In the genomic region with DNA sequence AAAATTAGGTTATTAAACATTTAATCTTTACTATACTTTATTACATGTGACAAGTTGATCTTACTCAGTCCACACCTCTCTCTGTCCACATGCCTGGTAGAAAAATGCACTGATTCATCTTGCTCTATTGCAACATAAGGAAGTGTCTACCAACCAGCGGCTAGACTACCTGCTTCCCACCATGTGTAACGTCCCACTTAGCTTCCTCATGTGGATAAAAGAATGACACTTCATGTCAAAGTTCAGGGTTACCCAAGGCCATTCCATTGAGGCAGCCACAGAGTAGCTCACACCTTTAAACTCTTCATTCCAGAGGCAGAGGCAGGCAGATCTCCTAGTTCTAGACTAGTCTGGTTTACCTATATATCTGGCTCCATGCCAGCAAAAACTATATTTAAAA, we compare ENCODE assay signal across 26 mouse cellular contexts. TPM values are rescaled to one million over a fixed set of nuclear protein-coding genes. Genes with fewer than 3 reads are reported as not detected.
DNase-seq lines count a peak whose midpoint lies in the region; ATAC-seq and TF ChIP-seq lines count a peak whose summit lies in the region.
"Had no signal": no experiment of that assay in that cellular context is flagged by ENCODE, and none has a peak within 500 bp of the region (broad histone marks: within the 10 kb centered on the region; RNA-seq: fewer than 3 reads in every experiment).

No protein-coding gene starts in this region.

- peaks cover 15% of the 10 kb centered on the region for H3K36me3 ChIP-seq in liver, adult 2 months (ENCODE audit: control insufficient read depth, insufficient read depth, low read length)
- H3K36me3 ChIP-seq in liver, postnatal 0 days (replicated peaks; ENCODE audit: insufficient read depth, low read length): no peaks in the 10 kb centered on the region
- peaks cover 0 to 15% of the 10 kb centered on the region in 2 experiments; a peak in 2 of 4 replicates for H3K36me3 ChIP-seq in MEL (ENCODE audit: control insufficient read depth in 1 of 2, insufficient read depth in 2 of 2, low read length in 2 of 2)
- H3K36me3 ChIP-seq: embryonic facial prominence, embryonic 15.5 days; forebrain, embryonic 10.5 days; G1E had no signal

- no peaks in the 10 kb centered on the region for H3K9me3 ChIP-seq in liver, postnatal 0 days (ENCODE audit: low read length)
- no peaks in the 10 kb centered on the region for H3K9me3 ChIP-seq in MEL (replicated peaks; ENCODE audit: insufficient read depth, low read length)
- H3K9me3 ChIP-seq: embryonic facial prominence, embryonic 15.5 days; forebrain, embryonic 10.5 days; heart, embryonic 10.5 days had no signal

- no peak for ATAC-seq in liver, postnatal 0 days
- peak; percentile 57 for ATAC-seq in granulocyte monocyte progenitor cell, adult 5-6 weeks (replicated peaks; ENCODE audit: poor library complexity, severe bottlenecking)
- peak; percentile 60 for ATAC-seq in monocyte, adult 5-6 weeks (replicated peaks; ENCODE audit: insufficient number of reproducible peaks, low FRiP score, low TSS enrichment, poor library complexity, severe bottlenecking)
- ATAC-seq: CD4-positive, CD25-positive, alpha-beta regulatory T cell, adult 4 months; forebrain, embryonic 14.5 days had no signal

- no peak for TF ChIP-seq POLR2A in liver, adult 2 months (IDR thresholded peaks at IDR 0.05; ENCODE audit: extremely low read depth, insufficient read depth, low read length)
- TF ChIP-seq POLR2A in MEL (IDR thresholded peaks at IDR 0.05; ENCODE audit: control insufficient read depth in 1 of 2, insufficient read depth in 1 of 2, low read depth in 1 of 2, low read length in 2 of 2, poor library complexity in 1 of 2): no peak

- TF ChIP-seq EP300 in liver, postnatal 0 days (IDR thresholded peaks at IDR 0.05; ENCODE audit: low read depth): no peak
- TF ChIP-seq EP300 in MEL (IDR thresholded peaks at IDR 0.05; ENCODE audit: low read depth in 1 of 2, low read length in 2 of 2): no peak

- no peak overlapping the region for H3K27ac ChIP-seq in liver, adult 2 months (replicated peaks; ENCODE audit: insufficient read depth, low read depth, low read length)
- H3K27ac ChIP-seq in liver, postnatal 0 days (ENCODE audit: low read depth): no peak overlapping the region
- no peak overlapping the region for H3K27ac ChIP-seq in MEL (ENCODE audit: control insufficient read depth, low read depth, low read length)
- H3K27ac ChIP-seq: embryonic facial prominence, embryonic 15.5 days; forebrain, embryonic 10.5 days; heart, embryonic 10.5 days; hindbrain, embryonic 14.5 days had no signal

- H3K4me2 ChIP-seq in liver, postnatal 0 days (ENCODE audit: low read depth, low read length): no peak overlapping the region
- H3K4me2 ChIP-seq: embryonic facial prominence, embryonic 15.5 days; hindbrain, embryonic 14.5 days had no signal

- H3K27me3 ChIP-seq in liver, adult 2 months (ENCODE audit: control insufficient read depth, insufficient read depth, low read length): no peaks in the 10 kb centered on the region
- H3K27me3 ChIP-seq in liver, postnatal 0 days (ENCODE audit: insufficient read depth, low read length): no peaks in the 10 kb centered on the region
- no peaks in the 10 kb centered on the region for H3K27me3 ChIP-seq in MEL (ENCODE audit: control insufficient read depth in 1 of 2, insufficient read depth in 2 of 2, low read length in 2 of 2)

- TF ChIP-seq RAD21 in MEL (IDR thresholded peaks at IDR 0.05; ENCODE audit: low read depth, low read length): no peak

- H3K4me1 ChIP-seq in liver, adult 2 months (ENCODE audit: control insufficient read depth, insufficient read depth, low read length): peaks cover 31% of the 10 kb centered on the region
- H3K4me1 ChIP-seq in liver, postnatal 0 days (ENCODE audit: insufficient read depth): peaks cover 17% of the 10 kb centered on the region
- H3K4me1 ChIP-seq in MEL (ENCODE audit: control insufficient read depth in 1 of 2, insufficient read depth in 2 of 2, low read length in 2 of 2): peaks cover 10 to 11% of the 10 kb centered on the region in 2 experiments; a peak in 3 of 4 replicates

- intact Hi-C loops in left cerebral cortex, postnatal 25 days (cut with DNase I): loop anchor here (10.0 kb wide), 1 partner anchor 302 kb away; a partner anchor contains a TSS

- peaks cover 44% of the 10 kb centered on the region for H3K79me2 ChIP-seq in liver, adult 2 months (ENCODE audit: control insufficient read depth, insufficient read depth, low read length)
- H3K79me2 ChIP-seq in MEL (ENCODE audit: control insufficient read depth, insufficient read depth, low read length, poor library complexity): peaks cover 14% of the 10 kb centered on the region

- DNase-seq in liver, adult 2 months (ENCODE audit: extremely low read depth, low read depth, low spot score): peak; percentile 64
- no peak for DNase-seq in liver, postnatal 0 days
- DNase-seq in MEL (ENCODE audit: low read depth, low spot score): no peak
- no peak for DNase-seq in left cerebral cortex, postnatal 25 days (ENCODE audit: low spot score in 2 of 2)
- DNase-seq in retina, embryonic 14.5 days (ENCODE audit: low spot score): no peak
- DNase-seq in right cerebral cortex, postnatal 36 days (ENCODE audit: low spot score in 2 of 2): no peak
- DNase-seq: adrenal gland, postnatal 36 days; B cell, adult 2 months; cerebellum, adult 11 months; cerebellum, adult 8-10 months; cerebellum, postnatal 14 days; embryo, embryonic 11 days; gastrocnemius, adult 2 months; gastrocnemius, postnatal 25 days; heart, adult 18-20 months; heart, postnatal 10 days had no signal

- no peak overlapping the region for H3K9ac ChIP-seq in liver, adult 2 months (ENCODE audit: low read depth, low read length)
- H3K9ac ChIP-seq in liver, postnatal 0 days (replicated peaks): no peak overlapping the region
- H3K9ac ChIP-seq in MEL (ENCODE audit: control insufficient read depth, low read depth, low read length, poor library complexity, severe bottlenecking): no peak overlapping the region
- H3K9ac ChIP-seq: embryonic facial prominence, embryonic 15.5 days; hindbrain, embryonic 14.5 days had no signal

- 14% methylated on average over 2 of the region's 2 CpGs for WGBS in liver, adult 2 months
- WGBS in liver, postnatal 0 days (ENCODE audit: insufficient replicate concordance): 44% methylated on average over 2 of the region's 2 CpGs

- no peak for TF ChIP-seq CTCF in liver, adult 2 months (IDR thresholded peaks at IDR 0.05; ENCODE audit: low read depth, low read length)
- TF ChIP-seq CTCF in liver, postnatal 0 days (IDR thresholded peaks at IDR 0.05; ENCODE audit: low read depth): no peak
- no peak for TF ChIP-seq CTCF in MEL (IDR thresholded peaks at IDR 0.05 in 2 of 3, conservative IDR thresholded peaks at IDR 0.05 in 1 of 3; ENCODE audit: control insufficient read depth in 1 of 3, insufficient read depth in 1 of 3, low read depth in 2 of 3, low read length in 3 of 3, poor library complexity in 1 of 3, severe bottlenecking in 1 of 3)

- H3K4me3 ChIP-seq in liver, adult 2 months (ENCODE audit: insufficient read depth, low read depth, low read length): peak overlapping the region; percentile 9; the same call in 1 of the 2 replicates
- no peak overlapping the region for H3K4me3 ChIP-seq in liver, postnatal 0 days (ENCODE audit: low read depth, low read length)
- no peak overlapping the region for H3K4me3 ChIP-seq in MEL (ENCODE audit: control insufficient read depth in 1 of 2, insufficient read depth in 1 of 2, low read depth in 2 of 2, low read length in 2 of 2)
- H3K4me3 ChIP-seq: embryonic facial prominence, embryonic 15.5 days; erythroblast, embryonic 14.5 days; forebrain, embryonic 10.5 days; heart, embryonic 10.5 days had no signal

TF ChIP-seq in MEL, 35 proteins besides CTCF, POLR2A, EP300 and RAD21:
- TF ChIP-seq ZKSCAN1 (IDR thresholded peaks at IDR 0.05; ENCODE audit: low read depth, low read length) (no peak), MAFK (IDR thresholded peaks at IDR 0.05; ENCODE audit: borderline replicate concordance, low read depth, low read length) (no peak), ZNF384 (IDR thresholded peaks at IDR 0.05; ENCODE audit: low read depth, low read length) (peak; percentile 14; the same call in 1 of the 2 replicates)

RNA-seq across cellular contexts. Expression of a gene that starts 2.7 kb away (rescaled TPM):
- total RNA-seq in liver, adult 2 months (2014; rRNA removed): 195 and 200 TPM in 2 replicates
- polyA plus RNA-seq in liver, adult 2 months (2012; rRNA removed): 133 TPM in 2 replicates
- polyA plus RNA-seq in liver, postnatal 0 days (2015; fragmentation: Nextera tagmentation; extraction: Ambion mirVana): 29.6 and 38.3 TPM in 2 replicates
- total RNA-seq in MEL (2012; rRNA removed): 4.4 and 8.6 TPM in 2 replicates
- 1 to 10 TPM in 1 of 2 experiments, not detected in 1; 6.6 TPM for polyA plus RNA-seq in MEL (2012; ENCODE audit: insufficient read depth in 1 of 2, insufficient read length in 2 of 2, low read depth in 1 of 2, low replicate concordance in 2 of 2, missing spikeins in 1 of 2)
- total RNA-seq in granulocyte monocyte progenitor cell, adult 5-6 weeks (2014; fragmentation: Nextera tagmentation): 1.8 and 3.3 TPM in 2 replicates
- 0.41 and 2.1 TPM in 2 replicates for total RNA-seq in granulocyte monocyte progenitor cell, adult 5-6 weeks (2017)
- 19.6 to 32.1 TPM (median 28.6 TPM) in 3 replicates for total RNA-seq in monocyte, adult 5-6 weeks (2017)
- 1 to 10 TPM; 1.1 to 1.4 TPM for total RNA-seq in left cerebral cortex, postnatal 25 days (2021)
